Mouse (Mus musculus) liver, adult 2 months (tissue): Measurements from ENCODE around the gene Sept9.

Experiments
- CTCF ChIP-seq: fragments of 200-500 bp; IDR thresholded peaks from 2 replicates; pipeline ENCODE4 v1.5.1; 2011; ENCODE audit warnings: low read depth, low read length, control low read depth
- POLR2A ChIP-seq: fragments of 200-500 bp; IDR thresholded peaks from 2 replicates; pipeline ENCODE4 v1.6.1; 2011; ENCODE audit warnings: low read length, control low read depth; ENCODE audit not compliant: insufficient read depth; ENCODE audit errors: extremely low read depth

GRCm38 (mm10) chr11:117300809-117301208, 101.3 kb downstream of the Sept9 start:
- peak; percentile 72 for TF ChIP-seq CTCF
- TF ChIP-seq POLR2A: no peak
